Mouse (Mus musculus) myocyte (in vitro differentiated cells): Measurements from ENCODE around the gene Tppp2. TPM values are rescaled to one million over a fixed set of nuclear protein-coding genes. Genes with fewer than 3 reads are reported as not detected.

Experiments
- H3K27me3 ChIP-seq: one replicate; pipeline ENCODE4 v1.6.1; 2011; ENCODE audit not compliant: control insufficient read depth, insufficient read depth, insufficient read length
- H3K36me3 ChIP-seq: one replicate; pipeline ENCODE4 v1.6.1; 2011; ENCODE audit not compliant: control insufficient read depth, insufficient read depth
- H3K4me2 ChIP-seq: one replicate; pipeline ENCODE4 v1.6.1; 2011; ENCODE audit warnings: low read depth, control low read depth
- H3K4me3 ChIP-seq: one replicate; pipeline ENCODE4 v1.5.1; 2011; ENCODE audit warnings: mild to moderate bottlenecking, control low read depth, moderate library complexity
- H3K79me2 ChIP-seq: one replicate; pipeline ENCODE4 v1.6.1; 2011; ENCODE audit not compliant: control insufficient read depth, insufficient read depth
- H3ac ChIP-seq: one replicate; pipeline ENCODE4 v1.6.1; 2011; ENCODE audit not compliant: control insufficient read depth, insufficient read length
- CEBPB ChIP-seq: IDR thresholded peaks from 2 replicates; pipeline ENCODE4 v1.6.1; 2011; ENCODE audit warnings: mild to moderate bottlenecking, moderate library complexity; ENCODE audit not compliant: poor library complexity, insufficient read depth, severe bottlenecking
- E2F4 ChIP-seq: IDR thresholded peaks from one replicate; pipeline ENCODE4 v1.6.1; 2011; ENCODE audit warnings: mild to moderate bottlenecking, control low read depth, moderate library complexity; ENCODE audit not compliant: insufficient read depth
- MAX ChIP-seq: IDR thresholded peaks from one replicate; pipeline ENCODE4 v1.6.1; 2011; ENCODE audit warnings: low read depth, mild to moderate bottlenecking, control low read depth
- MYOD1 ChIP-seq, 3 experiments: IDR thresholded peaks; one replicate each; pipeline ENCODE4 v1.6.1; 2011; ENCODE audit warnings: control low read depth in 2 of 3, low read depth in 2 of 3, mild to moderate bottlenecking in 2 of 3, moderate library complexity in 1 of 3; ENCODE audit not compliant: insufficient read length in 2 of 3, control insufficient read depth in 1 of 3
- MYOG ChIP-seq, 3 experiments: IDR thresholded peaks; one replicate each; pipeline ENCODE4 v1.6.1; 2011; ENCODE audit warnings: control low read depth in 2 of 3, low read depth in 2 of 3, mild to moderate bottlenecking in 2 of 3; ENCODE audit not compliant: insufficient read length in 2 of 3, control insufficient read depth in 1 of 3, insufficient read depth in 1 of 3
- POLR2A ChIP-seq: IDR thresholded peaks from one replicate; pipeline ENCODE4 v1.6.1; 2011; ENCODE audit warnings: low read depth, mild to moderate bottlenecking, control low read depth, moderate library complexity; ENCODE audit not compliant: insufficient read length
- POLR2AphosphoS2 ChIP-seq: IDR thresholded peaks from one replicate; pipeline ENCODE4 v1.6.1; 2011; ENCODE audit warnings: low read depth, control low read depth; ENCODE audit not compliant: insufficient read length
- REST ChIP-seq: IDR thresholded peaks from one replicate; pipeline ENCODE4 v1.6.1; 2011; ENCODE audit warnings: mild to moderate bottlenecking, control low read depth, moderate library complexity; ENCODE audit not compliant: insufficient read depth, insufficient read length
- SRF ChIP-seq: IDR thresholded peaks from one replicate; pipeline ENCODE4 v1.6.1; 2011; ENCODE audit warnings: low read depth; ENCODE audit not compliant: control insufficient read depth, insufficient read length
- TCF12 ChIP-seq: IDR thresholded peaks from one replicate; pipeline ENCODE4 v1.6.1; 2011; ENCODE audit warnings: mild to moderate bottlenecking, control low read depth; ENCODE audit not compliant: poor library complexity, insufficient read depth, severe bottlenecking
- TCF3 ChIP-seq: IDR thresholded peaks from one replicate; pipeline ENCODE4 v1.6.1; 2011; ENCODE audit warnings: low read depth, control low read depth; ENCODE audit not compliant: insufficient read length
- USF1 ChIP-seq: IDR thresholded peaks from one replicate; pipeline ENCODE4 v1.6.1; 2011; ENCODE audit warnings: low read depth, mild to moderate bottlenecking, control low read depth, moderate library complexity
- polyA plus RNA-seq: library from polyadenylated mRNA; unstranded; fragments of >200 nt; fragmentation: generic; extraction: Trizol; gene quantifications from one replicate; pipeline ENCODE4 v1.2.1, GENCODE M21; 2012; ENCODE audit warnings: missing spikeins

Gene Tppp2
- not detected for polyA plus RNA-seq

DNA sequence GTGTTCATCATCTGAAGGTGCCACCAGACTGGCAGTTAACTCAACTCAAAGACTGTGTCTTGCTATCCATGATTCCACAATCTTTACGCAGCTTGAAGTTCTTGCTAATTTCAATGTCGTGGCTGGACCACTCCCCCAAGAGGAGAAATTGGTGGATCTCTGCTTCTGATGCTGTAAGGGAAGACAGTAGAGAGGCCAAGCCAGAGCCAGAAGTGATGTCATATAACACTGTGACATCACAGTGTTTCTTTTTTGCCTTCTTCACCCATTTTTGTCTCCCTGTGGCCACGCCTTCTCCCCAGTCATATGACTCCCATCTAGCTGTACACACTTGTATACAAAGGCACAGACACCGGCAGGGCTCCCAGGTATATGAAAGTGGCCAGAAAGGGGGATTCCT lies at the start of gene Tppp2:
Gene Tppp2, plus strand, starts transcription at position 301 of the 400 bp plus-strand sequence.
- H3K4me2 ChIP-seq = no peak within 1 kb of the TSS
- TF ChIP-seq TCF3 (no peak), POLR2AphosphoS2 (no peak), USF1 (no peak), REST (no peak), CEBPB (no peak), MYOG (IDR thresholded peaks at IDR 0.05; ENCODE audit: control insufficient read depth in 1 of 3, insufficient read depth in 1 of 3, insufficient read length in 2 of 3, low read depth in 2 of 3) (no peak), SRF (no peak), E2F4 (no peak), MYOD1 (IDR thresholded peaks at IDR 0.05; ENCODE audit: control insufficient read depth in 1 of 3, insufficient read length in 2 of 3, low read depth in 2 of 3) (no peak), MAX (no peak)
- no peak within 1 kb of the TSS for H3ac ChIP-seq
- H3K27me3 ChIP-seq = peaks cover 4% of the 10 kb centered on the region
- H3K79me2 ChIP-seq = no peaks in the 10 kb centered on the region
- no peak within 1 kb of the TSS for H3K4me3 ChIP-seq
- H3K36me3 ChIP-seq = no peaks in the 10 kb centered on the region

DNA sequence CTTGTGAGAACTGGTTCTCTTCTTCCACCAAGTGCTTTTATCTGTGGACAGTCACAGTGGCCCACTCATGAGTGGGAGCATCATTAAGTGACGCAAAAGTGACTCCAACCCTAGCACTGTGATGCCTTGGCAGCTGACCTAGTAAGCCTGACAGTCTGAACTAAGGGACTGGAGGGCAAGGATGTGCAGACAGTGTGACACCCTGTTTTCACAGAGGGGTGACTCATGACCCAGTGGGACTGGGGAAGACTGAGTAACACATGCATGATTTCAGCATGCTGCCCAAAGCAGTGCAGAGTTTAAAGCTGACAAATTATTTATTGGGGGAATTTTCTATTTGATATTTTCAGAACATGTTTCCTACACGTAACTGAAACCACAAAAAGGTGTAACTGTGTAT lies 47.5 kb upstream of the Tppp2 start:
- H3K4me2 ChIP-seq = no peak overlapping the region
- TF ChIP-seq POLR2A (no peak), TCF3 (no peak), MYOD1 (IDR thresholded peaks at IDR 0.05; ENCODE audit: control insufficient read depth in 1 of 3, insufficient read length in 2 of 3, low read depth in 2 of 3) (no peak), MYOG (IDR thresholded peaks at IDR 0.05; ENCODE audit: control insufficient read depth in 1 of 3, insufficient read depth in 1 of 3, insufficient read length in 2 of 3, low read depth in 2 of 3) (no peak), USF1 (no peak), TCF12 (no peak), SRF (no peak), E2F4 (no peak), POLR2AphosphoS2 (no peak), CEBPB (no peak), MAX (no peak), REST (no peak)
- no peak overlapping the region for H3K4me3 ChIP-seq
- no peak overlapping the region for H3ac ChIP-seq
- no peaks in the 10 kb centered on the region for H3K36me3 ChIP-seq
- H3K79me2 ChIP-seq = no peaks in the 10 kb centered on the region
- H3K27me3 ChIP-seq = no peaks in the 10 kb centered on the region

DNA sequence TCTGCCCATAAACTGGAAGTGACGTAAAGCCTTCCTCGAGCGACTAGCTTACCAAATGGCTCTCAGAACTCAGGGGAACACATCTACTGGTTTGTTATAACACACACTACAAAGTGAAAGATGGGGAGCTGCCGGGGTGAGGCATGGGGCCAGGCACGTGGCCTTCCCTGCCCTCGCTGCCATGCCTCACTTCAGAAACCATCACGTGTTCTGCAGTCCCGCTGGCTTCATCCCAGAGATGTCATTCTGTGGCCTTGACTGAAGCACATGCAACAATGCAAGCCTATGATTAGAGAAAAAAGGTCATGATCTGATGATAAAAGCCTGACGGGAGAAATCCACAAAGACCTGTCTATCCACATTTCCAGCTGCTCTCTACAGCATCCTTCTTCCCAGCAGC lies 46.5 kb upstream of the Tppp2 start:
- H3ac ChIP-seq = no peak overlapping the region
- no peaks in the 10 kb centered on the region for H3K36me3 ChIP-seq
- TF ChIP-seq TCF12 = no peak
- TF ChIP-seq MAX = no peak
- TF ChIP-seq E2F4 = no peak
- no peak for TF ChIP-seq CEBPB
- TF ChIP-seq MYOG (IDR thresholded peaks at IDR 0.05; ENCODE audit: control insufficient read depth in 1 of 3, insufficient read depth in 1 of 3, insufficient read length in 2 of 3, low read depth in 2 of 3) = no peak
- TF ChIP-seq POLR2A = no peak
- no peaks in the 10 kb centered on the region for H3K27me3 ChIP-seq
- no peak overlapping the region for H3K4me3 ChIP-seq
- H3K4me2 ChIP-seq = no peak overlapping the region
- no peaks in the 10 kb centered on the region for H3K79me2 ChIP-seq

DNA sequence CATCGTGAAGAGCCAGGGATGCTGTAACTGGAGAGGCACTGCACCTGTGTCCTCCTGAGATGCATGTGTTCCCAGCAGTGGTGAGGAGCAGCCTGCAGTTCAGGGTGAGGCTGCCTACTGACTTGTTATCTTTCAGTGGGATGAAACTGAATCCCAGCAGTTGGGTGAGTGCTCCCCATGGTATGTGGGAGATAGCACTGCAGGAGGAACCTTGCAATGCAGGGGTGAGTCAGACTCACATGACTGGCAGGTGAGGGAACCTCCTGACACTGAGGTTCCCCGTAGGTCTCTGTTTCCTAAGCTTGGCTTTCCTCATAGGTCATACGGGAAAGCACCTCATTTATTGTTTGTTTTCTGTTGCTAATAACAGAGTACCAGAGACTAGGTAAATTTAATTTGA lies 40.7 kb upstream of the Tppp2 start:
- Histone ChIP-seq H3K27me3 (no peaks in the 10 kb centered on the region), H3K4me2 (no peak overlapping the region), H3K79me2 (no peaks in the 10 kb centered on the region), H3K36me3 (no peaks in the 10 kb centered on the region), H3K4me3 (no peak overlapping the region), H3ac (no peak overlapping the region)
- TF ChIP-seq TCF3 = no peak

DNA sequence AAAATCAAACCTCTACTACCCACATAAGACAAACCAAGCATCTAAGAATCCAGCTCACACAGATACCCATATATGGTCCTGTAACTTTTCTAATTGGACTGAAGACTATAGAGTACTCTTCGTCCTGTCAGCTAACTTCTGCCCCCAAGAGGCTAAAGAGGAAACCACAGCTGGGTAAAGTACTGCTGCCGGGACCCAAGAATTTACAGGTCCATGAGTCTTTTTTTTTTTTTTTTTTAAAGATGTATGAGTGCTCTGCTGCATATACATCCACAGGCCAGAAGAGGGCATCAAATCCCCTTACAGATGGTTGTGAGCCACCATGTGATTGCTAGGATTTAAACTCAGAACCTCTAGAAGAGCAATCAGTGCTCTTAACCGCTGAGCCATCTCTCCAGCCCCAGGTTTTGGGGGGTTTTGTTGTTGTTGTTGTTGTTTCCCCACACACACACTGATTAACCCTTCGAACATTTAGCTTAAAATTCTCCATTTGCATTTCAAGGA lies 34.6 kb upstream of the Tppp2 start:
- H3K27me3 ChIP-seq = no peaks in the 10 kb centered on the region
- H3K4me2 ChIP-seq = peak overlapping the region; percentile 99
- H3K4me3 ChIP-seq = peak overlapping the region; percentile 66
- H3ac ChIP-seq = no peak overlapping the region
- TF ChIP-seq SRF (peak; percentile 71), TCF3 (no peak), USF1 (peak; percentile 50)
- H3K36me3 ChIP-seq = no peaks in the 10 kb centered on the region
- H3K79me2 ChIP-seq = peaks cover 6% of the 10 kb centered on the region

GRCm38 (mm10) chr14:51884031-51884544 lies 34.1 kb upstream of the Tppp2 start:
- TF ChIP-seq E2F4 (no peak), POLR2A (no peak), TCF3 (no peak), USF1 (no peak), CEBPB (no peak), REST (no peak), POLR2AphosphoS2 (no peak), TCF12 (no peak)
- peaks cover 6% of the 10 kb centered on the region for H3K79me2 ChIP-seq
- no peaks in the 10 kb centered on the region for H3K27me3 ChIP-seq
- H3K36me3 ChIP-seq = no peaks in the 10 kb centered on the region
- no peak overlapping the region for H3ac ChIP-seq
- H3K4me3 ChIP-seq = peak overlapping the region; percentile 66
- H3K4me2 ChIP-seq = peak overlapping the region; percentile 99
